Mouse (Mus musculus) ES-Bruce4 (cell line): ENCODE measurements around the gene Fam19a2. TPM values are rescaled to one million over a fixed set of nuclear protein-coding genes. Genes with fewer than 3 reads are reported as not detected.

Experiments used
- H3K27ac ChIP-seq: 2 replicates; pipeline ENCODE4 v1.5.1; 2012; ENCODE audit warnings: low read length, inconsistent platforms; ENCODE audit not compliant: insufficient read depth
- H3K27me3 ChIP-seq: 2 replicates; pipeline ENCODE4 v1.6.1; 2012; ENCODE audit warnings: mild to moderate bottlenecking, low read length, inconsistent platforms; ENCODE audit not compliant: control insufficient read depth, poor library complexity, insufficient read depth, severe bottlenecking
- H3K36me3 ChIP-seq: 2 replicates; pipeline ENCODE4 v1.6.1; 2012; ENCODE audit warnings: inconsistent platforms, mild to moderate bottlenecking, low read length, moderate library complexity; ENCODE audit not compliant: control insufficient read depth, poor library complexity, insufficient read depth, severe bottlenecking
- H3K4me1 ChIP-seq: one replicate; pipeline ENCODE4 v1.8.1; 2011; ENCODE audit warnings: low read length; ENCODE audit not compliant: control insufficient read depth, insufficient read depth
- H3K4me3 ChIP-seq: 2 replicates; pipeline ENCODE4 v1.5.1; 2011; ENCODE audit warnings: low read depth, mild to moderate bottlenecking, low read length
- H3K9ac ChIP-seq: 2 replicates; pipeline ENCODE4 v1.6.1; 2012; ENCODE audit warnings: low read depth, mild to moderate bottlenecking, inconsistent platforms; ENCODE audit not compliant: poor library complexity, severe bottlenecking
- H3K9me3 ChIP-seq: replicated peaks from 2 replicates; pipeline ENCODE4 v1.6.1; 2012; ENCODE audit warnings: mild to moderate bottlenecking, low read length, inconsistent platforms; ENCODE audit not compliant: control insufficient read depth, poor library complexity, insufficient read depth, severe bottlenecking
- CTCF ChIP-seq: IDR thresholded peaks from one replicate; pipeline ENCODE4 v1.8.1; 2011; ENCODE audit warnings: low read depth, low read length
- EP300 ChIP-seq: IDR thresholded peaks from 2 replicates; pipeline ENCODE4 v1.6.1; 2011; ENCODE audit warnings: low read depth, low read length; ENCODE audit not compliant: insufficient read depth
- POLR2A ChIP-seq: IDR thresholded peaks from one replicate; pipeline ENCODE4 v1.8.1; 2011; ENCODE audit warnings: low read length; ENCODE audit not compliant: insufficient read depth
- polyA plus RNA-seq: library from polyadenylated mRNA; stranded (reverse); fragments of >200 nt; gene quantifications from 2 replicates; pipeline ENCODE4 v1.2.4, GENCODE M21; 2011; ENCODE audit warnings: low read depth; ENCODE audit not compliant: missing spikeins, insufficient read depth, insufficient read length

Fam19a2 gene
- polyA plus RNA-seq, 1 experiment: not detected

DNA sequence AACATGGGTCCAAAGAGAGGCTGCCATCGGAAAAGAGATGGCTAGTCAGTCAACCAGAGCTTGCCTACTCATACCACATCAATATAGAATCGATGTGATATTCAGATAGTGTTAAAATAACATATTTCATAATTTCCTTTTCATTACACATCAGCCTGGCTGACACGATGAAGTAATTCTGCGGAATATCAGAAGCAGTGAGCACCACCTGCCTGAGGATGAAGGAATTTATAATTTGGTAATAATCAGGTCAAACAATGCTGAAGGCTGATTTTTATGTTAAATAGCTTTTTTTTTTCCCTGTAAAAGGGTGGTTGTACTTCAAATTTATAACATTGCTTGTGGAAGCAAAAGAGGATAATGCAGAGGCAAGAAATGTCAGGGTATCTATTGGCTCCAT lies 490.2 kb downstream of the Fam19a2 start:
- TF ChIP-seq EP300 (no peak), CTCF (no peak), POLR2A (no peak)
- no peaks in the 10 kb centered on the region for H3K4me1 ChIP-seq
- H3K27ac ChIP-seq: no peak overlapping the region
- no peaks in the 10 kb centered on the region for H3K9me3 ChIP-seq
- H3K36me3 ChIP-seq: no peaks in the 10 kb centered on the region
- no peak overlapping the region for H3K9ac ChIP-seq
- no peaks in the 10 kb centered on the region for H3K27me3 ChIP-seq
- no peak overlapping the region for H3K4me3 ChIP-seq

DNA sequence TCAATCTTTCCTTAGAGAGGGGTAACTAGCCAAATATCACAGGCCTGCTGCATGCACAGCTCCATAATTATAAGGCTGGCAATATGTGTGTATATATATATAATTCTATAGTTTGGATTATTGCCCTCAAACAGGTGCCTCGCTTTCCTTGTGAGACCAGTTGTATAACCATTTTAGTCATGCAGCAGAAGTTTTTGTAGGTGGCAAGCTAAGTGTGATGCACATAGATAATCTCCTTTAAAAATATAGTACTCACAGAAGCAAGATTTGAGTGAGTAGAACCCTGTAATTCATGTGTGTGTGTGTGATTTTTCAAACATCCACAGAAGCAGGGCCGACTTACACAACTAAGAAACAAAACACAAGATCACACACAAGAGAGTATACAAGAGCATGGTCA lies 525.6 kb downstream of the Fam19a2 start:
- H3K36me3 ChIP-seq: no peaks in the 10 kb centered on the region
- H3K4me3 ChIP-seq: no peak overlapping the region
- no peaks in the 10 kb centered on the region for H3K4me1 ChIP-seq
- TF ChIP-seq POLR2A (no peak), EP300 (no peak), CTCF (no peak)
- no peaks in the 10 kb centered on the region for H3K9me3 ChIP-seq
- no peaks in the 10 kb centered on the region for H3K27me3 ChIP-seq
- H3K27ac ChIP-seq: no peak overlapping the region
- no peak overlapping the region for H3K9ac ChIP-seq

Other genes starting within 250 kb of the Fam19a2 start
- 39.7 and 48.4 TPM in 2 replicates for gene Mon2, start 187.5 kb upstream of the Fam19a2 start, polyA plus RNA-seq
- 175 and 182 TPM in 2 replicates for gene Usp15, start 67.0 kb upstream of the Fam19a2 start, polyA plus RNA-seq